Mouse (Mus musculus) liver, embryonic 13.5 days (tissue): ENCODE data around the gene Btd. TPM values are rescaled to one million over a fixed set of nuclear protein-coding genes. Genes with fewer than 3 reads are reported as not detected.
"Not testable (repeated sequence)": the region's sequence is repeated elsewhere in the genome, so short reads cannot be mapped to it uniquely, and the experiment has no call there.

ENCODE experiments used
- ATAC-seq: fragments of 200-750 bp; cut with Nextera tagmentation; 2 replicates; pipeline ENCODE4 v1.8.0; 2017; ENCODE audit warnings: low read depth, mild to moderate bottlenecking, moderate number of reproducible peaks, moderate library complexity
- DNase-seq: peaks from one replicate; pipeline ENCODE4 v3.0.0; 2022
- H3K27ac ChIP-seq: fragments of 300-500 bp; sonication (generic); 2 replicates; pipeline ENCODE4 v1.5.1; 2015; ENCODE audit warnings: moderate library complexity, mild to moderate bottlenecking, inconsistent platforms
- H3K27me3 ChIP-seq: fragments of 300-500 bp; sonication (generic); 2 replicates; pipeline ENCODE4 v1.6.1; 2015; ENCODE audit warnings: mild to moderate bottlenecking, inconsistent platforms
- H3K36me3 ChIP-seq: fragments of 300-500 bp; sonication (generic); 2 replicates; pipeline ENCODE4 v1.6.1; 2015; ENCODE audit warnings: mild to moderate bottlenecking, inconsistent platforms
- H3K4me1 ChIP-seq: fragments of 300-500 bp; sonication (generic); replicated peaks from 2 replicates; pipeline ENCODE4 v1.6.1; 2015; ENCODE audit warnings: inconsistent platforms
- H3K4me2 ChIP-seq: fragments of 300-500 bp; sonication (generic); 2 replicates; pipeline ENCODE4 v1.6.1; 2015; ENCODE audit warnings: inconsistent platforms, mild to moderate bottlenecking, moderate library complexity
- H3K4me3 ChIP-seq: fragments of 300-500 bp; sonication (generic); replicated peaks from 2 replicates; pipeline ENCODE4 v1.5.1; 2015; ENCODE audit warnings: mild to moderate bottlenecking, inconsistent platforms
- H3K9ac ChIP-seq: fragments of 300-500 bp; sonication (generic); 2 replicates; pipeline ENCODE4 v1.6.1; 2015; ENCODE audit warnings: mild to moderate bottlenecking, inconsistent platforms
- H3K9me3 ChIP-seq: fragments of 300-500 bp; sonication (generic); replicated peaks from 2 replicates; pipeline ENCODE4 v1.6.1; 2016; ENCODE audit warnings: inconsistent platforms
- WGBS: fragments of 180-500 bp; shearing (Covaris S2); methylation state at CpG from one replicate; pipeline ENCODE4 v1.1.7; 2015; ENCODE audit not compliant: insufficient replicate concordance; 5-methylcytosine and 5-hydroxymethylcytosine counted together
- polyA plus RNA-seq: library from polyadenylated mRNA; unstranded; fragments of >200 nt; fragmentation: Nextera tagmentation; extraction: Ambion mirVana; gene quantifications from 2 replicates; pipeline ENCODE4 v1.2.1, GENCODE M21; 2015

Btd gene
- 8.9 TPM in 2 replicates for polyA plus RNA-seq

- Histone ChIP-seq H3K9me3 (no peaks in the 10 kb centered on the region), H3K9ac (peak within 1 kb of the TSS; percentile 87), H3K4me2 (peak within 1 kb of the TSS; percentile 92), H3K27ac (peak within 1 kb of the TSS; percentile 88), H3K4me3 (peak within 1 kb of the TSS; percentile 78), H3K27me3 (no peaks in the 10 kb centered on the region), H3K4me1 (peaks cover 25% of the 10 kb centered on the region), H3K36me3 (no peaks in the 10 kb centered on the region; the same call in 1 of the 2 replicates)
- ATAC-seq (peak; percentile 98), DNase-seq (peak; percentile 92)
- under 1% methylated on average over 30 of the region's 30 CpGs for WGBS
These were observed at the start of gene Btd, which contains the start of gene Hacl1 for GRCm38 (mm10) chr14:31640890-31641505. Gene Btd (plus strand): TSS chr14:31641028. Gene Hacl1 (minus strand): TSS chr14:31641286.

- no peak within 1 kb of the TSS for H3K27ac ChIP-seq
- DNase-seq, result no peak
- WGBS, result 70% methylated on average over 3 of the region's 3 CpGs
- no peak within 1 kb of the TSS for H3K9ac ChIP-seq
- H3K27me3 ChIP-seq, result no peaks in the 10 kb centered on the region
- ATAC-seq, result no peak
- H3K36me3 ChIP-seq, result no peaks in the 10 kb centered on the region
- H3K4me2 ChIP-seq, result no peak within 1 kb of the TSS
- H3K4me3 ChIP-seq, result no peak within 1 kb of the TSS
- H3K4me1 ChIP-seq, result no peaks in the 10 kb centered on the region
- H3K9me3 ChIP-seq, result no peaks in the 10 kb centered on the region
These were observed 49.6 kb upstream of the Btd start, which contains the start of gene Colq for GRCm38 (mm10) chr14:31591243-31591642. Gene Colq (minus strand): TSS chr14:31591343.

DNA sequence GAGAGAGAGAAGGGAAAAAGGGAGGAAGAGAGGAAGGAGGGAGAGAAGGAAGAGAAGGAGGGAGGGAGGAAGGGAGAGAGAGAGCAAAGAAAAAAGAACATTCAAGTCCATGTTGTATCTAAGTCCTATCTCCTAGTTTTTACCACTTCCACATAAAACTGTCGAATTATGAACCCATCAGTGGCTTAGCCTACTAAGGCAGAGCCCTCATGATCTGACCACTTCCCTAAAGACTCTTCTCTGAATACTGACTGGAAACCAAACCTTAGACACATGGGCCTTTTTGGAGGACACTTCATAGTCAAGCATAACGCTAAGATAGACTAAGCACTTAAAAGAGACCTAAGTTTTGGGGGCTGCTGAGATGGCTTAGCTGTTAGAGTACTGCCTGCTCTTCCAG lies 47.8 kb upstream of the Btd start:
- no peaks in the 10 kb centered on the region for H3K9me3 ChIP-seq
- ATAC-seq (no peak), DNase-seq (no peak)
- H3K4me2 ChIP-seq, result no peak overlapping the region
- H3K9ac ChIP-seq, result no peak overlapping the region
- no peaks in the 10 kb centered on the region for H3K36me3 ChIP-seq
- H3K4me1 ChIP-seq, result no peaks in the 10 kb centered on the region
- no peak overlapping the region for H3K4me3 ChIP-seq
- H3K27me3 ChIP-seq, result no peaks in the 10 kb centered on the region
- WGBS, result 22% methylated on average over 2 of the region's 2 CpGs
- H3K27ac ChIP-seq, result no peak overlapping the region

DNA sequence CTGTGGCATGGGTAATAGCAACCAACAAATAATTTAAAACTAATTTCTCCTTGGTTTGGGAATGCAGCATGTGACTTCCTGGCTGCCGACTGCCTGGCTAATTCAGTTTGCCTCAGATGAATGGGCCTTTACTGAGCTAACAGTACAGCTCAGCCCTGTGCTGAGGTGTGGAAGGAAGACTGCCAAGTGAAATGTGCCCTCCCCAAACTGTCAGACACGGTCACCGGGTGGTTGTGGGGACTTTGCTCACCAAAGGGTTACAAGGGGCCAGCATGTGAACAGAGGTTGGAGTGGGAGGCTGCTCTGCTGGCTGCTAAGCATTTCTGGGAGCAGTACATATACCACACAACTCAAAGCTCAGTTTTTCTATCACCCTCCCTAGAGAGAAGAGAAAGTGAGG lies 46.1 kb upstream of the Btd start:
- H3K4me1 ChIP-seq, result no peaks in the 10 kb centered on the region
- DNase-seq (no peak), ATAC-seq (0 out of 2 replicates have a peak, but pooled peaks have one; percentile 29)
- no peak overlapping the region for H3K4me2 ChIP-seq
- no peaks in the 10 kb centered on the region for H3K9me3 ChIP-seq
- no peaks in the 10 kb centered on the region for H3K27me3 ChIP-seq
- no peak overlapping the region for H3K27ac ChIP-seq
- 68% methylated on average over 3 of the region's 3 CpGs for WGBS
- no peaks in the 10 kb centered on the region for H3K36me3 ChIP-seq
- no peak overlapping the region for H3K4me3 ChIP-seq
- no peak overlapping the region for H3K9ac ChIP-seq

DNA sequence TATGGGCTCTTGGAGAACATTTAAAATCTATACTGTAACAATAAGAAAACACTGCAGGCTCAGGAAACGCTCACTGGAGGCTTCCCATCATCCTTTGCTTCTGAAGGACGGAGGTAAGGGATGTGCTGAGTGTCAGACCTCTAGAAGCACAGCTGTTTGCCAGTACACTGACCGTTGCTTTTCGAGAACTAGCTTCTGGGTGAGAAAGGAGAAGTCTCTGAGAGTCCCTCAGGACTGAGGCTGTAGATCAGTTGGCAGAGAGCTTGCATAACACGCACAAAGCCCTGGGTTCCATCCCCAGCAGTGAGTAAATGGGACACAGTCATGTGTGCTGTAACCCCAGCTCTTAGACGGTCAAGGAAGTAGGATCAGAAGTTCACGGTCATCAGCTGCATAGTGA lies 44.4 kb upstream of the Btd start:
- H3K27me3 ChIP-seq, result no peaks in the 10 kb centered on the region
- no peak overlapping the region for H3K4me2 ChIP-seq
- H3K9ac ChIP-seq, result no peak overlapping the region
- no peak overlapping the region for H3K27ac ChIP-seq
- 44% methylated on average over 7 of the region's 7 CpGs for WGBS
- ATAC-seq (no peak), DNase-seq (no peak)
- H3K4me1 ChIP-seq, result peaks cover 2% of the 10 kb centered on the region
- H3K4me3 ChIP-seq, result no peak overlapping the region
- H3K36me3 ChIP-seq, result no peaks in the 10 kb centered on the region
- no peaks in the 10 kb centered on the region for H3K9me3 ChIP-seq

DNA sequence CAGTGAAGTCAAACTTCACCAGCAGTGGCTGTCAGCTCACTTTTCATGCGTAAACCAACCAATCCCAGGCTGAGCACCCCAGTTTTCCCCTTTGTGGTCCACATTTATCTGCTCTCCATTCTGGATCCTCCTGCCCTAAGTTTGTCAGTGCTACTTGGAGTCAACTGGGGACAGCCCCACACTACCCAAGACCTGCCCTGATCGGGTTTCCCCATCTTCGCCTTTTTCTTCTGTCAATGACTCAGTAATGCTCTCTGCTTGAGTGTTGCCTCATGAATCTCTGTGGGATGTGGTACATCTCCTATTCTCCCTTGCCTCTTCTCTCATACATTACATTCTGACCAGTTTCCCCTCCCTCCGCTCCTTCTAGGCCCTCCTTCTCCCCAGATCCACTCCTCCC lies 43.4 kb upstream of the Btd start:
- Histone ChIP-seq H3K4me2 (no peak overlapping the region), H3K27ac (no peak overlapping the region), H3K4me3 (no peak overlapping the region), H3K4me1 (peaks cover 11% of the 10 kb centered on the region), H3K9ac (no peak overlapping the region), H3K9me3 (no peaks in the 10 kb centered on the region), H3K36me3 (no peaks in the 10 kb centered on the region), H3K27me3 (no peaks in the 10 kb centered on the region)
- ATAC-seq (no peak), DNase-seq (no peak)
- 72% methylated on average over 4 of the region's 4 CpGs for WGBS

GRCm38 (mm10) chr14:31601908-31602615 lies 38.8 kb upstream of the Btd start:
- H3K27me3 ChIP-seq, result no peaks in the 10 kb centered on the region
- H3K4me2 ChIP-seq, result no peak overlapping the region
- H3K4me3 ChIP-seq, result no peak overlapping the region
- H3K27ac ChIP-seq, result peak overlapping the region; percentile 64
- WGBS, result 81% methylated on average over 14 of the region's 14 CpGs
- DNase-seq (no peak), ATAC-seq (peak; percentile 71)
- peaks cover 30% of the 10 kb centered on the region for H3K4me1 ChIP-seq
- no peaks in the 10 kb centered on the region for H3K9me3 ChIP-seq
- no peaks in the 10 kb centered on the region for H3K36me3 ChIP-seq
- no peak overlapping the region for H3K9ac ChIP-seq

- WGBS, result 30% methylated on average over 6 of the region's 6 CpGs
- DNase-seq, result peak; percentile 70
- H3K27me3 ChIP-seq, H3K9ac ChIP-seq, H3K4me3 ChIP-seq, H3K36me3 ChIP-seq, H3K9me3 ChIP-seq, H3K4me2 ChIP-seq: not testable (repeated sequence)
- H3K4me1 ChIP-seq, result peaks cover 30% of the 10 kb centered on the region
- H3K27ac ChIP-seq, result peak overlapping the region; percentile 6; the same call in 1 of the 2 replicates
- ATAC-seq, result peak; percentile 97
These were observed 38.2 kb upstream of the Btd start for GRCm38 (mm10) chr14:31602616-31602979.

DNA sequence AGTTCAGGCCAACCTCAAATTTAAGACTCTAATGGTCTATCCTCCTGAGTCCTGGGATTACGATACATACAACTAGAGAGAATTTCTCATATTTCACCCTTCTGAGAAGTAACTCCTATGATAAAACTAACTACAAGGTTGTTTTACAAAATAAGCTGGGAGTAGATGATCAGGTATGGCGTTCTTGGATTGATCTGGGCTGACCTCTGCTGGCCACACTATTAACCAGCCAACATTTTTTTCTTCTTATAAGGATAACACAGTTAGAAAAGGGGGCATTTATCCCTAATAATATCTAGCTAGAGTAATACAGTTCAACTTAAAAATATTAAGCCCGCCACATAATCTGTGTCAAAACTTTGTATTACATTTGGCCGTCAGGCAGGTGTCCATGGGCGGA lies 35.9 kb upstream of the Btd start:
- Histone ChIP-seq H3K4me2 (no peak overlapping the region), H3K27me3 (no peaks in the 10 kb centered on the region), H3K36me3 (no peaks in the 10 kb centered on the region), H3K27ac (no peak overlapping the region), H3K4me1 (peaks cover 30% of the 10 kb centered on the region), H3K9me3 (no peaks in the 10 kb centered on the region), H3K9ac (no peak overlapping the region), H3K4me3 (no peak overlapping the region)
- 64% methylated on average over 5 of the region's 5 CpGs for WGBS
- DNase-seq (no peak), ATAC-seq (no peak)

DNA sequence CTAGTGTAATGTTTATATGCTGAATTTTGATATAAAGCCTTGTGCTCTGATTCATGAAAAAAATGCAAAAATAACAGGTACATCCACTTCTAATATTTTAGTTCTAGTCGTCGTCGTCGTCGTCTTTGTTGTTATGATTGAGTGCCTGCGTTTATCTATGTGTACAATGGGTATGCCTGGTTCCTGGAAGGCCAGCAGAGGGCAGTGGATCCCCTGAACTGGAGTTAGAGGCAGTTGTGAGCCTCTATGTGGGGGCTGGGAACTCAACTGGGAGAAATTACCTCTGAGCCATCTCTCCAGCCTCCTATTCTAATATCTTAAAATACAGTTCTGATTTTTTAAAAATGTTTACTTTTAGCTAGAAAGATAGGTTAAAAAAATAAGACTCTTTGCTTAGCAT lies 35.3 kb upstream of the Btd start:
- no peak overlapping the region for H3K4me2 ChIP-seq
- H3K9me3 ChIP-seq, result no peaks in the 10 kb centered on the region
- WGBS, result 40% methylated on average over 6 of the region's 6 CpGs
- no peaks in the 10 kb centered on the region for H3K27me3 ChIP-seq
- peaks cover 30% of the 10 kb centered on the region for H3K4me1 ChIP-seq
- no peaks in the 10 kb centered on the region for H3K36me3 ChIP-seq
- no peak for DNase-seq
- H3K27ac ChIP-seq, result no peak overlapping the region
- H3K4me3 ChIP-seq, result no peak overlapping the region
- no peak for ATAC-seq
- H3K9ac ChIP-seq, result no peak overlapping the region

DNA sequence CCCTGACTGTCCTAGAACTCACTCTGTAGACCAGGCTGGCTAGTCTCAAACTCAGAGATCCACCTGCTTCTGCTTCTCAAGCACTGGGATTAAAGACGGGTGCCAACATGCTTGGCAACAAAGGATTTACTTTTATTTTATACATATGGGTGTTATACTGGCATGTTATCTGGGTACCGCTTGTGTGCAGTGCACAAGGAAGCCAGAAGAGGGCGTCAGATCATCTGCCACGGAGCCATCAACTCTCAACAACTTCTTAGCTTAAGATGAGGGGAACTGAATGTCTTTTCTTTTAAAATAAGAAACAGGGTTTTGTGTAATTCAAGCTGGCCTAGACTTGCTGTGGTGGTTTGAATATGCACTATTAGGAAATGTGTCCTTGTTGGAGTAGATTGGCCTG lies 28.8 kb upstream of the Btd start:
- no peaks in the 10 kb centered on the region for H3K4me1 ChIP-seq
- H3K4me3 ChIP-seq, result no peak overlapping the region
- DNase-seq (no peak), ATAC-seq (no peak)
- no peak overlapping the region for H3K27ac ChIP-seq
- no peak overlapping the region for H3K9ac ChIP-seq
- no peak overlapping the region for H3K4me2 ChIP-seq
- H3K9me3 ChIP-seq, result no peaks in the 10 kb centered on the region
- no peaks in the 10 kb centered on the region for H3K27me3 ChIP-seq
- WGBS, result 54% methylated on average over 4 of the region's 4 CpGs
- 0 out of 2 replicates have a peak, but pooled peaks cover 2% of the 10 kb centered on the region for H3K36me3 ChIP-seq

- Histone ChIP-seq H3K4me3 (no peak overlapping the region), H3K27me3 (no peaks in the 10 kb centered on the region), H3K36me3 (0 out of 2 replicates have a peak, but pooled peaks cover 2% of the 10 kb centered on the region), H3K27ac (no peak overlapping the region), H3K9ac (no peak overlapping the region), H3K9me3 (no peaks in the 10 kb centered on the region), H3K4me2 (no peak overlapping the region), H3K4me1 (no peaks in the 10 kb centered on the region)
- WGBS, result 67% methylated on average over 5 of the region's 5 CpGs
- ATAC-seq, result no peak
- no peak for DNase-seq
These were observed 27.2 kb upstream of the Btd start for GRCm38 (mm10) chr14:31613671-31614070.
